Mouse (Mus musculus) heart, embryonic 11.5 days (tissue): ENCODE data around the gene Cilp2. TPM values are rescaled to one million over a fixed set of nuclear protein-coding genes. Genes with fewer than 3 reads are reported as not detected.

ENCODE experiments used
- ATAC-seq: fragments of 200-750 bp; cut with Nextera tagmentation; replicated peaks from 2 replicates; pipeline ENCODE4 v1.8.0; 2017; ENCODE audit warnings: moderate library complexity; ENCODE audit not compliant: insufficient number of reproducible peaks, low FRiP score, low TSS enrichment
- H3K27ac ChIP-seq: fragments of 300-500 bp; sonication (generic); 2 replicates; pipeline ENCODE4 v1.5.1; 2014; ENCODE audit warnings: mild to moderate bottlenecking, low read depth, low read length
- H3K27me3 ChIP-seq: fragments of 300-500 bp; sonication (generic); 2 replicates; pipeline ENCODE4 v1.6.1; 2014; ENCODE audit warnings: mild to moderate bottlenecking, low read length, mixed read lengths; ENCODE audit not compliant: control insufficient read depth, insufficient read depth
- H3K36me3 ChIP-seq: fragments of 300-500 bp; sonication (generic); 2 replicates; pipeline ENCODE4 v1.6.1; 2014; ENCODE audit warnings: mild to moderate bottlenecking, low read length, moderate library complexity, mixed read lengths; ENCODE audit not compliant: control insufficient read depth, insufficient read depth
- H3K4me1 ChIP-seq: fragments of 300-500 bp; sonication (generic); 2 replicates; pipeline ENCODE4 v1.6.1; 2014; ENCODE audit warnings: low read length; ENCODE audit not compliant: control insufficient read depth, insufficient read depth
- H3K4me2 ChIP-seq: fragments of 300-500 bp; sonication (generic); 2 replicates; pipeline ENCODE4 v1.6.1; 2014; ENCODE audit warnings: mild to moderate bottlenecking, moderate library complexity
- H3K4me3 ChIP-seq: fragments of 300-500 bp; sonication (generic); 2 replicates; pipeline ENCODE4 v1.5.1; 2014; ENCODE audit warnings: low read depth, low read length
- H3K9ac ChIP-seq: fragments of 300-500 bp; sonication (generic); 2 replicates; pipeline ENCODE4 v1.6.1; 2014; ENCODE audit warnings: mild to moderate bottlenecking, low read depth, low read length, moderate library complexity
- H3K9me3 ChIP-seq: fragments of 300-500 bp; sonication (generic); replicated peaks from 2 replicates; pipeline ENCODE4 v1.6.1; 2016; ENCODE audit warnings: low read length; ENCODE audit not compliant: control insufficient read depth
- WGBS: fragments of 180-500 bp; shearing (Covaris S2); extraction: QIAGEN DNeasy Blood & Tissue Kit; methylation state at CpG from one replicate; pipeline ENCODE4 v1.1.7; 2014; ENCODE audit not compliant: insufficient replicate concordance; 5-methylcytosine and 5-hydroxymethylcytosine counted together
- polyA plus RNA-seq: library from polyadenylated mRNA; unstranded; fragments of >200 nt; fragmentation: Nextera tagmentation; extraction: Ambion mirVana; gene quantifications from 2 replicates; pipeline ENCODE4 v1.2.1, GENCODE M21; 2014

The Cilp2 gene
- polyA plus RNA-seq, 1 experiment from 2014 or later: 0.21 TPM

DNA sequence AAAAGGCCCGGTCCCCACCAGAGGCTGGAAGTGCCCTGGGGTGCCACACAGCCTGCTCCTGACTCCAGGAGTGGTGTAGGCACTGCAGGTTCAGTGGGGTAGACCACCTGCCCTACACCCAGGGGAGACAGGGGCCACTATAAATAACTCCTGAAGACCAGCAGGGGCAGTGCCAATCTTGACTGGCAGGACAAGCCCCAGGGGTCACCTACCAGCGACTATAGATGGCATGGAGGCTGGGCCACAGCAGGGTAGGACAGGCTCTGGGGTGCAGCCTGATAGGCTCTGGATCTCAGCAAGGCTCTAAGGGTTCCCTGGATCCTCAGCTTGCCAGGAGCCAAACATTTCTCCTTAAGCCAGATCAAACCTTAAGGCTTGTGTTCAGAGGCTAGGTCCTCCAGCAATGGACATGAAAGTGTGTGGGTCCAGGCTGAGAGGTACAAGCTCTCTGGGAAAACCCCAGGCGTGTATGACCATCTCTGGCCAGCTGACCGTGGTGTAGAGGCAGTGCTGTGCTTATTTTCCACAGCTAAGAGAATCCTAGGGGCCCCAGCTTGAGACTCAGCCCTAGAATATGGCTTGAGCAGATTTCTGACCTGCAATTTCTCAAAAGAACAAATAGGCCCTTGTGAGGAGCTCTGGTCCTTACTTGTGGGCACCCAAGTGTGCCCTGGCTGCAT lies 8.4 kb upstream of the Cilp2 start:
- ATAC-seq: no peak
- Histone ChIP-seq H3K36me3 (peaks cover 7% of the 10 kb centered on the region), H3K4me1 (peaks cover 37% of the 10 kb centered on the region), H3K4me2 (no peak overlapping the region), H3K27ac (no peak overlapping the region), H3K4me3 (no peak overlapping the region), H3K27me3 (peaks cover 2% of the 10 kb centered on the region; the same call in 1 of the 2 replicates), H3K9ac (0 out of 2 replicates have a peak overlapping the region, but pooled peaks have one; percentile 28), H3K9me3 (no peaks in the 10 kb centered on the region)
- 60% methylated on average over 4 of the region's 4 CpGs for WGBS

GRCm38 (mm10) chr8:69894836-69895332 lies 7.4 kb upstream of the Cilp2 start:
- peaks cover 7% of the 10 kb centered on the region for H3K36me3 ChIP-seq
- no peak overlapping the region for H3K4me2 ChIP-seq
- H3K9me3 ChIP-seq: no peaks in the 10 kb centered on the region
- no peak for ATAC-seq
- H3K4me3 ChIP-seq: no peak overlapping the region
- H3K4me1 ChIP-seq: peaks cover 27% of the 10 kb centered on the region
- H3K27me3 ChIP-seq: peaks cover 12% of the 10 kb centered on the region
- H3K27ac ChIP-seq: no peak overlapping the region
- WGBS: 64% methylated on average over 6 of the region's 6 CpGs
- H3K9ac ChIP-seq: no peak overlapping the region

DNA sequence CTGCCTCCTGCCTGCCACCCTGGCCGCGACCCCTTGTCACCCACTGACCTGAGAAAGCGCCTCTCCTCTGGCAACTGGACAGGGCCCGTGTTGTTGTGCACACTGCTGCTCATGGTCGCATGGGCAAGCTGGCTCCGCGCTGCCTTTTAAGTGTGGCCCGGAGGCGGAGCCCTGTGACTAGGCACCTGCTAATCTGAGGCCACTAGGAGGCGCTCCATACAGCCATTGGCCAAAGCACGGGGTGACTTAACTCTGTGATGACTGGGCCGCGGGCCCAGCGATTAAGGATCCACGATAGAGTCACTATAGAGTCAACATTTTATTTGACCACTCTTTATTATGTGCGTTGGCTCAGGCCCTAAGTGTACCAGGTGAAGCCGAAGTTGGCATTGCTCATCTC lies 6.4 kb upstream of the Cilp2 start:
- Histone ChIP-seq H3K27ac (no peak overlapping the region), H3K4me3 (no peak overlapping the region), H3K9me3 (no peaks in the 10 kb centered on the region), H3K9ac (no peak overlapping the region), H3K4me2 (no peak overlapping the region), H3K4me1 (peaks cover 32% of the 10 kb centered on the region), H3K27me3 (peaks cover 22% of the 10 kb centered on the region), H3K36me3 (peaks cover 7% of the 10 kb centered on the region)
- 52% methylated on average over 17 of the region's 17 CpGs for WGBS
- ATAC-seq: no peak

DNA sequence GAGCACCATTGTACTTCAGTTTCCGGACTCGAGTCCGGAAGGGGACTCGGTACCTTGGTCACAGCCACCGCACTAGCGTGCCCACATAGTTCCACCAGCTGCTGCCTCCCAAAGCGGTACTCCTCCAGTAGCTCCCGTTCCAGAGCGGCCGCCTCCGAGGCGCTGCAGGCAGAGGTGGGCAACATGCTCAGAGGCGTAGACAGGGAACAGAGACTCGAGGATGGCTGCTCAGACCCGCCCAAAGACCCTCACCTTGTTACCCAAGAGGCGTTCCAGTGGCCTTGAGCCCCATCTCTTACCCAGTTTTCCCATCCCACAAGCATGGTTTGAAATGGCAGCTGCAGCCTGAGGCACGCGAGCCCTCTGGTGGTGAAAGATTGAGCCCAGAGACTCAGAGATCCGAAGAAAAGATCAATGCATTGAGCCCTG lies 3.3 kb upstream of the Cilp2 start:
- Histone ChIP-seq H3K9me3 (no peaks in the 10 kb centered on the region), H3K36me3 (peaks cover 7% of the 10 kb centered on the region), H3K4me1 (peaks cover 36% of the 10 kb centered on the region), H3K4me2 (peak overlapping the region; percentile 11; the same call in 1 of the 2 replicates), H3K9ac (no peak overlapping the region), H3K4me3 (no peak overlapping the region), H3K27ac (no peak overlapping the region), H3K27me3 (peaks cover 53% of the 10 kb centered on the region)
- no peak for ATAC-seq
- 37% methylated on average over 19 of the region's 19 CpGs for WGBS

DNA sequence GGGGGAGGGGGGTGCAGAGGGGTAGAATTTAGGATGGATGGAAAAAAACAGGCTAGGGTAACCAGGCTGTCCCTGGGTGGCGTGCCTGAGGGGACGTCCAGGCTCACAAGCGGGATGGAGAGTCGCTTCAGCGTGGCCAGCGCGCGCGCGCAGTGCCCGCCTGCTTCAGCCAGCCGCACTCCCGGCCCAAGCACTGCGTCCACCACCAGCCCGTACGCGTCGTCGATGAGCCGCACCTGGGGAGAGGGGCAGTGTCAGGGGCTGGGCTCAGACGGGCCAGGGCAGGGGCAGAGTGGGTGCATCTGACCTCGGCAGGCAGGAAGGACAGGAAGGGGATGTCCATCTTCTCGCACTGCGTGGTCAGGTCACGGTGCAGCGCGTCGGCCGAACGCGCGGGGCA lies 1.4 kb upstream of the Cilp2 start:
- Histone ChIP-seq H3K4me1 (peaks cover 24% of the 10 kb centered on the region), H3K9ac (no peak overlapping the region), H3K4me3 (peak overlapping the region; percentile 25), H3K36me3 (peaks cover 3% of the 10 kb centered on the region), H3K27me3 (peaks cover 72% of the 10 kb centered on the region), H3K9me3 (no peaks in the 10 kb centered on the region), H3K4me2 (peak overlapping the region; percentile 61), H3K27ac (no peak overlapping the region)
- no peak for ATAC-seq
- WGBS: 6% methylated on average over 26 of the region's 32 CpGs

DNA sequence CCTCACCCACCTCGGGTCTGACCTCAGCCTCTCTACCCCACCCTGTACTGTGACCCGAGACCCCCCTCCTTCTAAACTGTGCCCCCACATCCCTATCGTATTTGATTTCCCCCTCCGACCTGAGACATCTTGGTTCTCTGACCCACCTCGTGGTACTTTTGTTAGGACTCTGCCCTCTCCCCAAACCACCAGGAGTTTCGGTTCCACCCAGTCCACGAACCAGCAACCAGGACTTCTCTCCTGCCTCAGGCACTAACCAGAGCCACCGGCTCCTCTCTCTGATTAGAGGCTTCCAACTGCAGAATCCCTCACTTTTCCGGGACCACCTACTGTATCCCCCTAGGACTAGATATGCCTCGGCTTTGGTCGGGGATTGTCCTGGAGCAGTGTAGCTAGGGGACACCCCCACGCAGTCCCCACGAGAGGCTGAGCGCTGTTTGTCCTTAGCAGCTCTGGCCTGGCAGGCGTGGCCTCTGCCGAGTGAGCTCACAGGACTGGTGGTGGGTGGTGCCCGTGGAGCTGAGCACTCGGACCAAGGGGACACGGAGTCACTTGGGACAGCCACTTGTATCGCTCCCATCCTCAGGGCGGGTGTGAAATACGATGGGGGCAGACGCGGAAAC lies 868 bp upstream of the Cilp2 start:
- peak overlapping the region; percentile 61 for H3K4me2 ChIP-seq
- no peak overlapping the region for H3K27ac ChIP-seq
- H3K4me1 ChIP-seq: peaks cover 24% of the 10 kb centered on the region
- H3K9ac ChIP-seq: 0 out of 2 replicates have a peak overlapping the region, but pooled peaks have one; percentile 49
- H3K27me3 ChIP-seq: peaks cover 78% of the 10 kb centered on the region
- WGBS: 8% methylated on average over 24 of the region's 24 CpGs
- H3K9me3 ChIP-seq: no peaks in the 10 kb centered on the region
- ATAC-seq: no peak
- peak overlapping the region; percentile 25 for H3K4me3 ChIP-seq
- no peaks in the 10 kb centered on the region; the same call in 1 of the 2 replicates for H3K36me3 ChIP-seq

- no peak overlapping the region for H3K9ac ChIP-seq
Measured at GRCm38 (mm10) chr8:69884141-69884540, 3.3 kb downstream of the Cilp2 start.

GRCm38 (mm10) chr8:69882833-69883600 lies 4.5 kb downstream of the Cilp2 start:
- H3K27me3 ChIP-seq: peaks cover 97% of the 10 kb centered on the region
- no peak for ATAC-seq
- H3K4me2 ChIP-seq: peak overlapping the region; percentile 64
- peaks cover 17% of the 10 kb centered on the region for H3K4me1 ChIP-seq
- no peaks in the 10 kb centered on the region for H3K36me3 ChIP-seq
- H3K4me3 ChIP-seq: peak overlapping the region; percentile 39; the same call in 1 of the 2 replicates
- 15% methylated on average over 52 of the region's 52 CpGs for WGBS
- no peaks in the 10 kb centered on the region for H3K9me3 ChIP-seq
- H3K9ac ChIP-seq: no peak overlapping the region
- H3K27ac ChIP-seq: no peak overlapping the region

More at GRCm38 (mm10) chr8:69884141-69884540, 3.3 kb downstream of the Cilp2 start:
- no peaks in the 10 kb centered on the region for H3K9me3 ChIP-seq
- peaks cover 29% of the 10 kb centered on the region for H3K4me1 ChIP-seq
- no peaks in the 10 kb centered on the region for H3K36me3 ChIP-seq
- peaks cover 100% of the 10 kb centered on the region for H3K27me3 ChIP-seq
- H3K4me3 ChIP-seq: no peak overlapping the region
- H3K4me2 ChIP-seq: no peak overlapping the region
- 57% methylated on average over 13 of the region's 13 CpGs for WGBS
- ATAC-seq: no peak
- no peak overlapping the region for H3K27ac ChIP-seq
